Mouse (Mus musculus) heart, adult 2 months (tissue): ENCODE data around the gene Bcl2l15.

Experiments
- CTCF ChIP-seq: fragments of 200-600 bp; IDR thresholded peaks from 2 replicates; pipeline ENCODE4 v1.8.1; 2022; ENCODE audit warnings: antibody characterized with exemption, mild to moderate bottlenecking, moderate library complexity
- EP300 ChIP-seq: fragments of 200-500 bp; IDR thresholded peaks from 2 replicates; pipeline ENCODE4 v1.6.1; 2011; ENCODE audit warnings: low read depth, low read length, control low read depth; ENCODE audit not compliant: insufficient read depth
- POLR2A ChIP-seq: fragments of 200-500 bp; IDR thresholded peaks from 2 replicates; pipeline ENCODE4 v1.6.1; 2011; ENCODE audit warnings: mild to moderate bottlenecking, low read depth, low read length, control low read depth; ENCODE audit not compliant: insufficient read depth

DNA sequence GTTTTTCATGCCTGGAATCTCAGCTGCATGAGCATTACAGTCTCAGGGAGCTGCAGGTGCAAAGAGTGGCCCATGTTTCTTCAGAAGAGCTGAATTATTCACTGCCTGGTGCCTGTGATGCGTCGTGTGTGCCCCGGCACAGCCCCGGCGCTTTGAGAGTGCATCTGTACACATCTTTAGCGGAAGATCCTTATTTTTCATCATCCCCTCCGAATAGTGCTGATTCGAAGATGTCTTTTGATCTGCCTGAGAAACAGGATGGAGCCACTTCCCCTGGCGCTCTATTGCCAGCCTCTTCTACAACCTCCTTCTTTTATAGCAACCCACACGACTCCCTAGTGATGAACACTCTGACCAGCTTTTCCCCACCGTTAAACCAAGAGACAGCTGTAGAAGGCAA is 53.5 kb downstream of the Bcl2l15 start:
- TF ChIP-seq CTCF (no peak), EP300 (no peak), POLR2A (no peak)
